Mouse (Mus musculus) bone marrow macrophage, adult 2 months (primary cell): Measurements from ENCODE around the gene Slc43a3. TPM values are rescaled to one million over a fixed set of nuclear protein-coding genes. Genes with fewer than 3 reads are reported as not detected.

Source experiments
- H3K27ac ChIP-seq: 2 replicates; pipeline ENCODE4 v1.5.1; 2012; ENCODE audit warnings: low read depth, low read length; ENCODE audit not compliant: insufficient read depth
- H3K4me1 ChIP-seq: 2 replicates; pipeline ENCODE4 v1.6.1; 2012; ENCODE audit warnings: low read length; ENCODE audit not compliant: control insufficient read depth, insufficient read depth
- H3K4me3 ChIP-seq: 2 replicates; pipeline ENCODE4 v1.5.1; 2012; ENCODE audit warnings: mild to moderate bottlenecking, low read length, moderate library complexity; ENCODE audit not compliant: insufficient read depth
- CTCF ChIP-seq: IDR thresholded peaks from 2 replicates; pipeline ENCODE4 v1.5.1; 2012; ENCODE audit warnings: low read depth, mild to moderate bottlenecking, low read length, moderate library complexity
- POLR2A ChIP-seq: IDR thresholded peaks from 2 replicates; pipeline ENCODE4 v1.6.1; 2012; ENCODE audit warnings: mild to moderate bottlenecking, low read depth, low read length, borderline replicate concordance
- polyA plus RNA-seq: library from polyadenylated mRNA; stranded (reverse); fragments of >200 nt; gene quantifications from 2 replicates; pipeline ENCODE4 v1.2.4, GENCODE M21; 2012; ENCODE audit not compliant: missing spikeins, insufficient read depth, insufficient read length

Gene Slc43a3
- polyA plus RNA-seq, 1 experiment: 15.3 TPM

- Histone ChIP-seq H3K4me3 (no peak overlapping the region), H3K4me1 (no peaks in the 10 kb centered on the region), H3K27ac (no peak overlapping the region)
- TF ChIP-seq CTCF (no peak), POLR2A (no peak)
Measured at GRCm38 (mm10) chr2:84912722-84913121, 23.7 kb upstream of the Slc43a3 start.

GRCm38 (mm10) chr2:84913881-84914280 lies 22.5 kb upstream of the Slc43a3 start:
- H3K27ac ChIP-seq: no peak overlapping the region
- H3K4me3 ChIP-seq: no peak overlapping the region
- TF ChIP-seq POLR2A: no peak
- TF ChIP-seq CTCF: no peak
- H3K4me1 ChIP-seq: no peaks in the 10 kb centered on the region

- H3K27ac ChIP-seq: no peak overlapping the region
- TF ChIP-seq POLR2A (no peak), CTCF (no peak)
- no peaks in the 10 kb centered on the region for H3K4me1 ChIP-seq
- H3K4me3 ChIP-seq: no peak overlapping the region
Measured at GRCm38 (mm10) chr2:84915330-84915729, 21.0 kb upstream of the Slc43a3 start.

GRCm38 (mm10) chr2:84916548-84917320 lies 19.6 kb upstream of the Slc43a3 start:
- no peaks in the 10 kb centered on the region for H3K4me1 ChIP-seq
- TF ChIP-seq POLR2A: no peak
- TF ChIP-seq CTCF: no peak
- no peak overlapping the region for H3K27ac ChIP-seq
- H3K4me3 ChIP-seq: no peak overlapping the region

GRCm38 (mm10) chr2:84918188-84918587 lies 18.2 kb upstream of the Slc43a3 start:
- Histone ChIP-seq H3K4me3 (no peak overlapping the region), H3K27ac (no peak overlapping the region), H3K4me1 (no peaks in the 10 kb centered on the region)
- TF ChIP-seq CTCF: no peak
- no peak for TF ChIP-seq POLR2A

- H3K4me3 ChIP-seq: no peak overlapping the region
- no peak for TF ChIP-seq CTCF
- TF ChIP-seq POLR2A: no peak
Measured at GRCm38 (mm10) chr2:84919601-84920108, 16.7 kb upstream of the Slc43a3 start.

GRCm38 (mm10) chr2:84930186-84930585 lies 6.2 kb upstream of the Slc43a3 start:
- H3K27ac ChIP-seq: no peak overlapping the region
- H3K4me3 ChIP-seq: no peak overlapping the region
- TF ChIP-seq POLR2A (no peak), CTCF (no peak)
- H3K4me1 ChIP-seq: peaks cover 11% of the 10 kb centered on the region

More at GRCm38 (mm10) chr2:84919601-84920108, 16.7 kb upstream of the Slc43a3 start:
- H3K27ac ChIP-seq: no peak overlapping the region
- no peaks in the 10 kb centered on the region for H3K4me1 ChIP-seq

GRCm38 (mm10) chr2:84933992-84934648 lies 2.3 kb upstream of the Slc43a3 start:
- TF ChIP-seq CTCF (no peak), POLR2A (no peak)
- Histone ChIP-seq H3K4me1 (peaks cover 22% of the 10 kb centered on the region), H3K4me3 (no peak overlapping the region), H3K27ac (peak overlapping the region; percentile 9; the same call in 1 of the 2 replicates)

- Histone ChIP-seq H3K27ac (no peak overlapping the region), H3K4me1 (peaks cover 22% of the 10 kb centered on the region), H3K4me3 (no peak overlapping the region)
- no peak for TF ChIP-seq POLR2A
- TF ChIP-seq CTCF: no peak
Measured at GRCm38 (mm10) chr2:84934649-84935007, 1.8 kb upstream of the Slc43a3 start.

GRCm38 (mm10) chr2:84935065-84935464 lies 1.3 kb upstream of the Slc43a3 start:
- TF ChIP-seq POLR2A (no peak), CTCF (no peak)
- Histone ChIP-seq H3K27ac (no peak overlapping the region), H3K4me3 (no peak overlapping the region)

More at GRCm38 (mm10) chr2:84935065-84935464, 1.3 kb upstream of the Slc43a3 start:
- peaks cover 22% of the 10 kb centered on the region for H3K4me1 ChIP-seq
